Mouse (Mus musculus) ES-CJ7 (cell line): ENCODE data around the gene Olfr1383.
"Not testable (repeated sequence)": the region's sequence is repeated elsewhere in the genome, so short reads cannot be mapped to it uniquely, and the experiment has no call there.

Experiments used
- DNase-seq: peaks from one replicate; pipeline ENCODE4 v3.0.0; 2011; ENCODE audit warnings: low read depth, low spot score

Olfr1383 gene

GRCm38 (mm10) chr11:49519348-49519747 is at the start of gene Olfr1383:
Gene Olfr1383, plus strand, starts transcription at chr11:49519648.
- no peak for DNase-seq

GRCm38 (mm10) chr11:49485973-49486372 is 33.5 kb upstream of the Olfr1383 start:
- no peak for DNase-seq

- not testable (repeated sequence) for DNase-seq
Observed at GRCm38 (mm10) chr11:49488770-49489169, 30.7 kb upstream of the Olfr1383 start, which contains the start of gene Olfr1385. Gene Olfr1385, plus strand, starts transcription at chr11:49489070.

- DNase-seq = no peak
Observed at GRCm38 (mm10) chr11:49518086-49518485, 1.4 kb upstream of the Olfr1383 start.

- DNase-seq = no peak
Observed at GRCm38 (mm10) chr11:49527947-49528346, 8.5 kb downstream of the Olfr1383 start, which contains the start of gene Olfr1382. Gene Olfr1382, plus strand, starts transcription at chr11:49528247.

- no peak for DNase-seq
Observed at GRCm38 (mm10) chr11:49532761-49533160, 13.3 kb downstream of the Olfr1383 start.

- DNase-seq = peak; percentile 41
Observed at GRCm38 (mm10) chr11:49536631-49537030, 17.2 kb downstream of the Olfr1383 start.

- not testable (repeated sequence) for DNase-seq
Observed at GRCm38 (mm10) chr11:49543149-49543548, 23.7 kb downstream of the Olfr1383 start, which contains the start of gene Olfr1381. Gene Olfr1381, plus strand, starts transcription at chr11:49543449.

GRCm38 (mm10) chr11:49554033-49554432 is 34.6 kb downstream of the Olfr1383 start:
- DNase-seq = peak; percentile 28

GRCm38 (mm10) chr11:49556578-49556977 is 37.1 kb downstream of the Olfr1383 start, which contains the start of gene Olfr1380:
Gene Olfr1380, plus strand, starts transcription at chr11:49556878.
- peak; percentile 17 for DNase-seq

- DNase-seq = peak; percentile 47
Observed at GRCm38 (mm10) chr11:49575054-49575453, 55.6 kb downstream of the Olfr1383 start.
